Mouse (Mus musculus) small intestine, adult 2 months (tissue): ENCODE measurements around the gene Tanc2.

Experiments used
- CTCF ChIP-seq: fragments of 200-500 bp; IDR thresholded peaks from 2 replicates; pipeline ENCODE4 v1.5.1; 2012; ENCODE audit warnings: low read depth, mild to moderate bottlenecking, control low read depth, inconsistent platforms, low read length, moderate library complexity, mixed read lengths; ENCODE audit not compliant: insufficient replicate concordance, insufficient read length; ENCODE audit errors: extremely low read depth
- POLR2A ChIP-seq: fragments of 200-500 bp; IDR thresholded peaks from 2 replicates; pipeline ENCODE4 v1.6.1; 2012; ENCODE audit warnings: low read depth, mild to moderate bottlenecking, control low read depth, inconsistent platforms, low read length, moderate library complexity

DNA sequence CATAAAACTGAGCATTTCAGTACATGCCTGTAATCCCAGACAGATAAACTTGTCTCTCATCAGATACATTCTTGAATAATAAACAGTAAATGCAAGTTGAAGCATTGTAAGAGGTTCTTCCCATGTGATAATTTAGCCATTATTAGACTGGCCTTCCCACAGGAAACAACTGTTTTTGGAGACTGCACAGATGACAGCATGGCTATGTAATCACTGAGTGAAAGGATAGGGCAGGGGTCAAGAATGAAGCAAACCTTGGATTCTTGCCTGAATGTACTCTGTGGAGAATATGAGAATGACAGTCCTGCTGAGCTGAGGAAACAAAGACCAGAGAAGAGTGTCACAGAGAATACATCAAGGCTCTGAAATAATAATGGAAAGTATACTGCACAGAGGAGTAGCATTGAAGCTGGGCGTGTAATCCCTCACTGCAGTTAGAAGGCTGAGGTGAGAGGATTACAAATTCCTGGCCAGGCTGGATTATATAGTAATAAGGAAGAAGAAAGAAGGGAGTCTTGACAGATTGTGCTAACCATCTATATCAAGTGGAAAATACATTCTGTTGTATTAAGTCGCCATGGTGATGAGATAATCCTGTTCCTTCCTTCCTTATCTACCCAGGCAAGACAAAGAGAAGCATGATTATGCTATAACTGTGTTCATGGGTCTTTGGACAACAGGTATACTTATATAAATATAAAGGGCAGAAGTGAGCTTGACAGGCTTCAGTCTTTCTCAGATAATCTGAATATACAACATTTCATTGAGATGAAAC, 159.7 kb downstream of the Tanc2 start:
- TF ChIP-seq POLR2A (no peak), CTCF (no peak)
